15 mouse cellular contexts compared by ENCODE assay signal in the genomic region with DNA sequence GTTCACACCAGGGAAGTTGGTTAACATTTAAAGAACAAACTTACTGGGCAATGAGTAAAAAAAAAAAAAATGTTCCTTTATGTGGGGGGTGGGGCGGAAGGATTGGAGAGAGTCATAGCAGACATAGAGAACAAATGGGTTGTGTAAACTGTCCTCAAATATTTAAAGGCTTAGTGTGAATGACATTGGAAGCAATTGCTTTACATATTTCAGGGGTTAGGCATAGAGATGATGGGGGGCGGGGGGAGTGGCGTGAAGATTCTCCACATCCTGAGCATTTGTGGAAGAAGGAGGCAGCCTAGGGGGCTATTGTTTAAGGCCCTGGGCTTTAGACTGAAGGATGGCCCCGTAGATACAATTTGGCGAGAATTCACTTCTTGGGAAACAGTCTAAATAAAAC. TPM values are rescaled to one million over a fixed set of nuclear protein-coding genes. Genes with fewer than 3 reads are reported as not detected.
DNase-seq lines count a peak whose midpoint lies in the region; ATAC-seq lines count a peak whose summit lies in the region.
"Had no signal": no experiment of that assay in that cellular context is flagged by ENCODE, and none has a peak within 500 bp of the region (broad histone marks: within the 10 kb centered on the region; RNA-seq: fewer than 3 reads in every experiment).

No protein-coding gene starts in this region.

- peaks cover 2 to 16% of the 10 kb centered on the region in 2 experiments for H3K4me1 ChIP-seq in heart, embryonic 14.5 days (ENCODE audit: control insufficient read depth in 2 of 2, insufficient read depth in 2 of 2, low read length in 2 of 2)
- peaks cover 22% of the 10 kb centered on the region for H3K4me1 ChIP-seq in kidney, embryonic 16.5 days (ENCODE audit: insufficient read depth, low read length)
- peaks cover 13% of the 10 kb centered on the region for H3K4me1 ChIP-seq in embryonic facial prominence, embryonic 14.5 days (ENCODE audit: control insufficient read depth, insufficient read depth, low read length)
- H3K4me1 ChIP-seq in stomach, embryonic 14.5 days (ENCODE audit: control insufficient read depth, insufficient read depth, low read length) = peaks cover 5% of the 10 kb centered on the region; the same call in 1 of the 2 replicates
- H3K4me1 ChIP-seq: midbrain, embryonic 15.5 days had no signal

- no peak overlapping the region for H3K9ac ChIP-seq in heart, embryonic 14.5 days (ENCODE audit: low read length)
- no peak overlapping the region for H3K9ac ChIP-seq in kidney, embryonic 16.5 days (replicated peaks; ENCODE audit: low read length)
- no peak overlapping the region for H3K9ac ChIP-seq in embryonic facial prominence, embryonic 14.5 days (ENCODE audit: low read depth, low read length)
- H3K9ac ChIP-seq in stomach, embryonic 14.5 days (replicated peaks; ENCODE audit: low read depth, low read length) = no peak overlapping the region
- H3K9ac ChIP-seq: limb, embryonic 15.5 days; liver, postnatal 0 days; midbrain, embryonic 15.5 days had no signal

- H3K4me2 ChIP-seq in heart, embryonic 14.5 days (ENCODE audit: low read length) = peak overlapping the region; percentile 14; the same call in 1 of the 2 replicates
- H3K4me2 ChIP-seq in kidney, embryonic 16.5 days (replicated peaks; ENCODE audit: low read depth, low read length) = 0 out of 2 replicates have a peak overlapping the region, but pooled peaks have one; percentile 21
- no peak overlapping the region for H3K4me2 ChIP-seq in embryonic facial prominence, embryonic 14.5 days (ENCODE audit: low read depth, low read length)
- H3K4me2 ChIP-seq in stomach, embryonic 14.5 days (replicated peaks; ENCODE audit: low read depth, low read length) = no peak overlapping the region
- H3K4me2 ChIP-seq: limb, embryonic 15.5 days; midbrain, embryonic 15.5 days had no signal

- intact Hi-C loops in heart, postnatal 25 days (cut with DNase I) = no loop called here

- 76% methylated on average over 5 of the region's 5 CpGs for WGBS in heart, embryonic 14.5 days
- whole genome bisulfite sequencing in kidney, embryonic 16.5 days = 66% methylated on average over 5 of the region's 5 CpGs
- 63% methylated on average over 5 of the region's 5 CpGs for WGBS in embryonic facial prominence, embryonic 14.5 days
- WGBS in stomach, embryonic 14.5 days = 58% methylated on average over 5 of the region's 5 CpGs

- no peaks in the 10 kb centered on the region for H3K9me3 ChIP-seq in heart, embryonic 14.5 days (ENCODE audit: control insufficient read depth, low read length)
- H3K9me3 ChIP-seq in kidney, embryonic 16.5 days (ENCODE audit: low read length) = no peaks in the 10 kb centered on the region
- H3K9me3 ChIP-seq in embryonic facial prominence, embryonic 14.5 days (ENCODE audit: control insufficient read depth, low read length) = no peaks in the 10 kb centered on the region
- no peaks in the 10 kb centered on the region for H3K9me3 ChIP-seq in stomach, embryonic 14.5 days (ENCODE audit: control insufficient read depth, low read depth, low read length)
- H3K9me3 ChIP-seq: limb, embryonic 15.5 days; midbrain, embryonic 15.5 days had no signal

- no peak for ATAC-seq in heart, embryonic 14.5 days (ENCODE audit: insufficient number of reproducible peaks, insufficient read depth, low FRiP score, low read depth)
- ATAC-seq in kidney, embryonic 16.5 days (ENCODE audit: low FRiP score, low TSS enrichment) = no peak
- peak; percentile 5; the same call in 1 of the 2 replicates for ATAC-seq in embryonic facial prominence, embryonic 14.5 days (ENCODE audit: low read depth)
- ATAC-seq in stomach, embryonic 14.5 days (ENCODE audit: insufficient number of reproducible peaks, insufficient read depth, low FRiP score, low read depth) = no peak
- ATAC-seq: forebrain, embryonic 16.5 days; midbrain, embryonic 15.5 days had no signal

- no peaks in the 10 kb centered on the region for H3K27me3 ChIP-seq in heart, embryonic 14.5 days (ENCODE audit: control insufficient read depth, insufficient read depth, low read length)
- H3K27me3 ChIP-seq in kidney, embryonic 16.5 days (ENCODE audit: insufficient read depth, low read length) = no peaks in the 10 kb centered on the region
- no peaks in the 10 kb centered on the region for H3K27me3 ChIP-seq in embryonic facial prominence, embryonic 14.5 days (replicated peaks; ENCODE audit: control insufficient read depth, insufficient read depth, low read length)
- H3K27me3 ChIP-seq in stomach, embryonic 14.5 days (ENCODE audit: control insufficient read depth, insufficient read depth, low read length) = no peaks in the 10 kb centered on the region
- H3K27me3 ChIP-seq: limb, embryonic 15.5 days; midbrain, embryonic 15.5 days had no signal

- no peak overlapping the region for H3K4me3 ChIP-seq in heart, embryonic 14.5 days (ENCODE audit: control insufficient read depth in 1 of 2, insufficient read depth in 1 of 2, low read depth in 1 of 2, low read length in 2 of 2)
- H3K4me3 ChIP-seq in kidney, embryonic 16.5 days (ENCODE audit: low read length) = no peak overlapping the region
- H3K4me3 ChIP-seq in embryonic facial prominence, embryonic 14.5 days (ENCODE audit: low read depth, low read length) = no peak overlapping the region
- no peak overlapping the region for H3K4me3 ChIP-seq in stomach, embryonic 14.5 days (ENCODE audit: low read depth, low read length)
- H3K4me3 ChIP-seq: limb, embryonic 15.5 days; midbrain, embryonic 15.5 days had no signal

- peak overlapping the region in 1 of 2 experiments; percentile 43; a peak in 2 of 4 replicates for H3K27ac ChIP-seq in heart, embryonic 14.5 days (replicated peaks in 1 of 2; ENCODE audit: control insufficient read depth in 1 of 2, insufficient read depth in 1 of 2, low read depth in 2 of 2, low read length in 2 of 2)
- peak overlapping the region; percentile 78 for H3K27ac ChIP-seq in kidney, embryonic 16.5 days (ENCODE audit: low read length)
- peak overlapping the region; percentile 68 for H3K27ac ChIP-seq in embryonic facial prominence, embryonic 14.5 days (replicated peaks; ENCODE audit: low read depth, low read length)
- H3K27ac ChIP-seq in stomach, embryonic 14.5 days (ENCODE audit: low read length) = peak overlapping the region; percentile 6; the same call in 1 of the 2 replicates
- H3K27ac ChIP-seq: limb, embryonic 15.5 days; midbrain, embryonic 15.5 days had no signal

- 0 out of 2 replicates have a peak, but pooled peaks cover 3% of the 10 kb centered on the region for H3K36me3 ChIP-seq in heart, embryonic 14.5 days (ENCODE audit: control insufficient read depth, insufficient read depth, low read length)
- H3K36me3 ChIP-seq in kidney, embryonic 16.5 days (ENCODE audit: insufficient read depth, low read length) = peaks cover 28% of the 10 kb centered on the region; the same call in 1 of the 2 replicates
- H3K36me3 ChIP-seq in embryonic facial prominence, embryonic 14.5 days (ENCODE audit: control insufficient read depth, insufficient read depth, low read length) = peaks cover 50% of the 10 kb centered on the region
- peaks cover 27% of the 10 kb centered on the region for H3K36me3 ChIP-seq in stomach, embryonic 14.5 days (ENCODE audit: control insufficient read depth, insufficient read depth, low read length)
- H3K36me3 ChIP-seq: midbrain, embryonic 15.5 days had no signal

- no peak for DNase-seq in heart, postnatal 25 days (ENCODE audit: low spot score)
- no peak for DNase-seq in kidney, adult 18-20 months
- no peak for DNase-seq in embryonic facial prominence, embryonic 14.5 days (ENCODE audit: low spot score)
- DNase-seq in gastrocnemius, postnatal 4 days (ENCODE audit: low spot score in 2 of 2) = no peak
- DNase-seq: adrenal gland, adult 8-10 months; cerebellum, adult 18-20 months; liver, postnatal 0 days; right cerebral cortex, postnatal 14 days had no signal

RNA-seq across cellular contexts. Expression of a gene that starts 15.0 kb away (rescaled TPM):
- 4.0 and 4.6 TPM in 2 replicates for polyA plus RNA-seq in heart, embryonic 14.5 days (2014; fragmentation: Nextera tagmentation; extraction: Ambion mirVana)
- total RNA-seq in heart, postnatal 25 days (2021) = not detected
- 15.4 and 21.2 TPM in 2 replicates for polyA plus RNA-seq in kidney, embryonic 16.5 days (2015; fragmentation: Nextera tagmentation; extraction: Ambion mirVana)
- 11.1 and 18.0 TPM in 2 replicates for polyA plus RNA-seq in embryonic facial prominence, embryonic 14.5 days (2014; fragmentation: Nextera tagmentation; extraction: Ambion mirVana)
- 54.3 and 57.8 TPM in 2 replicates for polyA plus RNA-seq in stomach, embryonic 14.5 days (2014; fragmentation: Nextera tagmentation; extraction: Ambion mirVana)
- total RNA-seq in gastrocnemius, postnatal 4 days (2021) = 1 to 10 TPM; 1.6 to 2.0 TPM
- polyA plus RNA-seq: urinary bladder, adult 2 months had no signal

Comparison
In these comparisons a context has a peak if more than half of its experiments do, and no peak if none do; other contexts are left out.
1. H3K4me2 ChIP-seq: peak in heart, embryonic 14.5 days (single experiment) and kidney, embryonic 16.5 days (single experiment); none in embryonic facial prominence, embryonic 14.5 days (single experiment) and stomach, embryonic 14.5 days (single experiment).